Mouse (Mus musculus) CD8-positive naive resting alpha-beta T cell, adult 2 months (primary cell): ENCODE data around the gene Ralgapa2.

Experiments
- DNase-seq, 2 experiments: peaks; one replicate each; pipeline ENCODE4 v3.0.0; 2022; ENCODE audit warnings: low read depth in 2 of 2, low spot score in 2 of 2

Gene Ralgapa2

DNA sequence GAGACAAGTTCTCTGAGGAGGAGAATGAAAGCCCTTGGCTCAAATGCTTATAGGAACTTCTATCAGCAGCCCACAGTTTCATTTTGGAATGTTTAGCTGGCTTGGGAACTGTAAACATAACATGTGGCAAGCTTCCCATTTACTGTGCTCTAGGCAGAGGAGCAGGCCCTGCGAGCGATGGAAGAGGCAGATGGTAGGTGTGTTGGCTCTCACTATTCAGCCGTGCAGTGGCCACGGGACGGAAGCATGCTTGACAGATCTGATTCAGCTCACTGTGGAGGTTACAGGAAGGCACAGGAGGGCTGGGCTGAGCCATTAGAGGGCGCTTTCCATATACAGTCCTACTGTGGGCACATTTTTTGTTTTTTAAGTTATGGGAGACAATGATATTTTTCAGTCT lies 201.9 kb downstream of the Ralgapa2 start:
- no peak for DNase-seq

- no peak for DNase-seq
Measured at GRCm38 (mm10) chr2:146309413-146309812, 202.7 kb downstream of the Ralgapa2 start.

DNA sequence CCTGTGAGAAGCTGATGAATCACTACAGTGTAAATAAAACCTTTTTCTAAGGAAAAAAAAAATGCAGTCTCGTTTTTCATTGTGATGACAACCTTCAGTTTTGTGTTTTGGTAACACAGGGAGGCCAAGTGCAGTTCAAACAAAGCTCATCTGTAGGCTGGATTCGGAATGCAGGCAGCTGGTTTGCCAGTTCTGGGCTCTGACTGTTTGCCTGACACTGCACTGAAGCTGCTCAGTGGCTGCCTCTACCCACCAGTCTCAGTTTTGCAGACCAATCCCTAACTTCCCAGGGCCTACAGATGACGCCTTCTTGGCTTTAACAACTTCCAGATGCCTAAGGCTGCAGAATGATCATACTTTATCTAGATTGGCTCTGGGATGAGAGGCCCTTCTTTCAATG lies 205.1 kb downstream of the Ralgapa2 start:
- DNase-seq, result no peak

DNA sequence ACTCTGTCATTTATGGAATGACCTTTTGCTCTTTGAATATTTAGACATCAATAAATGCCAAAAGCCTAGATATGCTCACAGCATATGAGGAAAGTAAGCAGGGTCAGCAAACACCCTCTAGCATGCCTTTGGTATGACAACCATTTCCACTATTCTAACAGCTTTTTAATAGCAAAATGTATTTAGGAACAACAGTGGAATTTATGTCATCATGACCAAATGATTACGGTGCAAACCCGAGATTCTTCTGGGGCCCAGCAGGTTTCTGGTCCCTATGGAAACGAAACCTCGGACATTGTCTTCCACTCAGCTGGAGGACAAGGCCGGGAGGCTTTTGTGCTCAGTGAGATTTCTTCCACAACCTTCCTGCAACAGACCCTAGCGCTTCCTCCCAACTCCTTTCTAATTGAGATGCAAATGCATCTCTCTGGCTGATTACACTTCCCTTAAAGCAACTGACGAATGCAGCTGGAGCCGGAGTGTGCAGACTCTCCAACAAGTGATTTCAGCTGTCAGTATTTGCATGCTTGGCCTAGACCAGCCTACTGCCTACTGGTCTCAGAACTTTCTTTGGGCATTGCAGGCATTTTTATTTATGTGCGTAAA lies 209.9 kb downstream of the Ralgapa2 start:
- DNase-seq, result no peak

- DNase-seq, result no peak
Measured at GRCm38 (mm10) chr2:146300500-146301020, 211.6 kb downstream of the Ralgapa2 start.

DNA sequence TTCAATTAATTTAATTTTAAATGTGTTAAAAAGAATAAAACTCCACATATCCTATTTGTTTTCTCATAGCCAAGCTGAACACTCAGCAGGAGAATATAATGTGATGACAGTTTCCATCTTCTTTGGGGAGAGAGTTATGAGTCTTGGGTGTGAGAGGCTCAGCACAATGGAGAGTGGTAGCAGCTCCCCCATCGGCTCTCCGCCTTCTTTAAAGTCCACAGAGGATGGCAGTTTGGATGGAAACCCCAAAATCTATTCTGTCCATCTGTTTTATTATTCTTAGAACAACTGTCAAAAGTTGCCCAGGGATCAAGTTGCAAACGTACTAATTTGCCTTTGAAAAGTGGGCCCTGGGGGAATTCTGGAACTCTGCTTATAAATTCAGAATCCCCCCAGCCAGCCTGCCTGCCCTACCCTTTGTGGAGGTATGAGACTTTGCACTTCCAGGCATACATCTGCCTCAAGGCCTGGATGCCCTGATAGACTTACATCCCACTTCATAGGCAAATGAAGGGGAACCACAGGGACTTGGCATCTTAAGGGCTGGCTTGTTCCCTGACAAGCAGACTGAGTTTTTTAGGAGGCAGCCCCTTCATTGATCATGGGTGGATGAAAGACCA lies 212.2 kb downstream of the Ralgapa2 start:
- no peak for DNase-seq

DNA sequence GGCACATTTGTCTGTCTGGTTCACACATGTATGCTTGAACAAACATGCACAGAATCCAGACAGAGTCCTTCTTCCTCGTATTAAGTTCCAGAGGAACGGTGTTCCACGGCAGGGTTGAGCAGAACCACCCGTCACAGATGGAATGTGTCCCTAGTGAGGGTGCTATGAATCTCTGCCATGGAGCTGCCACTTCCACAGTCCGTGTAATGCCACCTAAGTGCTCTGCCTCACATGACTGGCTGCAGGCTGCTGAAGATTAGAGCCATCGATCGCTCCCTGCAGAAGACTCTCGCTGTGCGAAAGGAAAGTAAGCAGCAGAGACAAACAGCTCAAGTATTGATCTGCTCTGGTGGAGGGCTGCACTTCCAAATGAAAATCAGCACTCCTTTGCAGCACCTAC lies 218.6 kb downstream of the Ralgapa2 start:
- DNase-seq, result no peak

DNA sequence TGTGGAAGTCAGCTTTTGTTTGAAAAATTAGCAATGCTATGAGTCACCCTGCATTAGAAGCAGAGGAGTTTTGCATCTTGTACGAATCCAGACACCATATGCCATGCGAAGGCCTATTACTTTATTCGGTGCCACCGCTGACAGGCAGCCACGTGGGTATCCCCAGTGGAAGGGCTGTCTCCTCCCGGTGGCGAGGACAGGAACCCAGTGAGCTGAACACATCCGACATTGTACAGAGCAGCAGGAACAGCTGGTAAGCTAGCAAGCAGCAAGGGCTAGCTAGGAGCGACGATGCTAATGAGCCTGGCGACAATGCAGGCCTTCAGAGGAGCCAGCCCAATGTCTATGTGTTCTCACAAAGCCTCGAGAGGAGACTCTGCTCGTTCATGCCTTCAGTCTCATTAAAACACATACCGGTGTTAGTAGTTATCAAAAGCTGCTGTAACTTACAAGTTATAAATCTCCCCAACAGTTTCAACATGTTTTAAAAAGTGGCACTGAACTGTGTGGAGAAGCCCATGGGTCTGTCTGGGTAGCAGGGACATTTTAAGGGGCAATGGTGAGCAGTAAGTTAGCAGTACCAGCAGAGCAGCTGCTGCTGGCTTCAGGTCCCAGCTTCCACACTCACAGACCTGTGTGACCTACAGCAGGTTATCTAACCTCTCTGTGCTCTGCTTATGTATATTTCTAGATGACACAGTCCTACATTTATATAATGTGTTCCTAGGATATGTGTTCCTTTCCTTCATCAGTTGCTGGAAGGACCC lies 221.1 kb downstream of the Ralgapa2 start:
- no peak for DNase-seq

GRCm38 (mm10) chr2:146290366-146290765 lies 221.8 kb downstream of the Ralgapa2 start:
- DNase-seq, result no peak

DNA sequence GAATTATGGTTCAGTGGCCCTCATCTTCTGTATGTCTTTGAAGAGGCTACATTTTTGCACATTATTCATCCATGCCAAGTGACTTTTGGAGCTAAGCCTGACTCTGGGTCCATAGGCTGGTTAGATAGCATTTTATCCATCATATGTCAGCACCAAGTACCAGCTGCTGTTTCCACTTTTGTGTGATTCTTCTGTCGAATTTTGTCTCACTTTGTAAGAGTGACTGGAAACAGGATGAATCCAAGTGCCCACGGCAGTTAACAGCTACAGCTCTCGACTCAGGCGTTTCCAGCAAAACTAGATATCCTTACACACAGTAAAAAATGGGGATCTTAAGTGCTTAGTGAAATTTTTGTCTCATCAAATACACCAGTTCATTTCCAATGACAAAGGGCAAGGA lies 222.8 kb downstream of the Ralgapa2 start:
- no peak for DNase-seq

DNA sequence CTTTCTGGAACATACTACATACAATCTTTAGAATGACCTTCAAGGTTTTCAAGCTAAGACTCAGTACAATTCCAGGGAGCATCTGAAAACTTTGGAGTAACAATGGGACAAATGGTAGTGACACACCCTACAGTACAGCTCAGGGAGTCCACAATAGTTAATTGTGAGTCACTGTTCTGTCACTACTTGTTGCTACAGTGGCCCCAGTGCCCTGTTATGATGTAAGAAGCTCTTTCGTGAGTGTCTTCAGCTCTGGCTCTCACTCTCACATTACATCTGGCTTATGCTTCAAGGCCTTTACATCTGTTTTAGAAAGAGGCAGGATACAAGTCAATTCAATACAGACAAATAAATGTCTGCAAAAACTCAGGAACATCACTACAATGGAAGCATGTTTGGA lies 223.8 kb downstream of the Ralgapa2 start:
- DNase-seq, result no peak

DNA sequence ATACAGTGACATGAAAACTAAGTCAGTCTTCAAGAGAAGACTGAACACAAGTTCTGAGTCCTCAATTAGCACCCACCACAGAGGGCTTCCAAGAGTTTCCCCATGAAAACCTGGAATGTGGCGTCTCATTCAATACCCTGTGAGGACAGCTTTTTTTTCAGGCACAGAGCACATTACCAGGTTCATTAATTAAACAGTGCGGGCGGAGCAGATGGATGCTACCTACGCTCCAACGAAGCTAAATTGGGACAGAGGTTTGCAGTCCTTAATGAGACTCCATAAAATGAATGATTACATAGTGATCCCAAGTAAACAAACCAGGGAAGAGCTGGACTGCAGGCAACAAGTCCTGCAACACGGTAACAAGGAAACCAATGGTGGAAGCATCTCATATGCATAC lies 224.6 kb downstream of the Ralgapa2 start:
- no peak for DNase-seq

DNA sequence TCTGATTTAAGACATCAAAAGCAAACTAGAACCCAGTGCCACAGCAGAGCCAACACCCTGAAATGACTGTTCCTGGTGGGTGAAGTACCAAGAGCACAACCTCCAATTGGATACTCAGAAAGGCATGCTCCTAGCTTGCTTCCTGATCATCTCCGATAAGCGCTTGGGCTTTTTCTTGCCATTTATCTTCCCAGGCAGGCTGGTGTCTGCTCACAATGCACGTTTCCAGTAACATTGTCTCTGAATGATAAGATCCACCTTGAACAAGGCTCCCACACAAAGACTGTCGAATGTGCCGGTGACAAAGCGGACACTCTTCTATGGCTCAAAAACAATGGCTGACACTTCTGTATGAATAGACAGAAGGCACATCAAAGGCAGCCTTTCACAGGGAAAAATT lies 230.8 kb downstream of the Ralgapa2 start:
- DNase-seq, result no peak

DNA sequence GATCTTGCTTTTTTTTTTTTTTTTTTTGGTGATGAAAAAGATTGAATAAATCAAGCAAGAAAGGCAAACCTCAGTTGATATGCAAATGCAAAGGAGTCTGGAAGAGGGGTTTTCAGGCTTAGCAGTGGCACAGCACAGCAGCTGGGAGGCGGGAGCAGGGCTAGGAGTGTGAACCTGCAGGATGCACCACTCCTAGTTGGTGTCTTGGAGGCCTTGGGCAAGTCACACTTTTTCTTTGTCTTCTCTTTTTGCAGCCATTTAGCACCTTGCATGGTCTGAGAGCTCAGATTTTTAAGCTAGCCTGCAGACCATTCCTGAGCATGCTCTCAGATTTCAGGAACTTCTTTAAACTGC lies 231.2 kb downstream of the Ralgapa2 start:
- DNase-seq, result no peak

GRCm38 (mm10) chr2:146280221-146280920 lies 231.8 kb downstream of the Ralgapa2 start:
- DNase-seq, result no peak

GRCm38 (mm10) chr2:146279430-146280220 lies 232.5 kb downstream of the Ralgapa2 start:
- DNase-seq, result no peak

GRCm38 (mm10) chr2:146278381-146278780 lies 233.8 kb downstream of the Ralgapa2 start:
- no peak for DNase-seq

- no peak for DNase-seq
Measured at GRCm38 (mm10) chr2:146266539-146266938, 245.6 kb downstream of the Ralgapa2 start.

- no peak for DNase-seq
Measured at GRCm38 (mm10) chr2:146265045-146265444, 247.1 kb downstream of the Ralgapa2 start.

DNA sequence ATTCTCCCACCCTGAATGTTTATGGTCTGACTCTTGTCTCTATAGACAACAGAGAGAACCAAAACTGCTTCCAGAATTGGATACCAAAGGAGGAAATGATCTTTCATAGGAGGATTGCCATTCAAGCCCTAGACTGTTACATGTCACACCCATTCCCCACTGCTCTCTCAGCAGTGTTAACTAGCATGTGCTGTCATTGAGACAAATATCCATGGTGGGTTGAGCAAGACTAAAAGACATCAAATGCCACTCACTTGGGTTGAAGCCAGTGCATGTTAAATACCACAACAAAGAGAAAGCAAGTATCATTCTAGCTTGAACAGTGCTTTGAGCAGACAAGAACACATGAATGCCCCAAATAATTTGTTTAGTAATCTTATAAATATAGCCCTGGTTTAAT lies 249.2 kb downstream of the Ralgapa2 start:
- DNase-seq, result no peak

DNA sequence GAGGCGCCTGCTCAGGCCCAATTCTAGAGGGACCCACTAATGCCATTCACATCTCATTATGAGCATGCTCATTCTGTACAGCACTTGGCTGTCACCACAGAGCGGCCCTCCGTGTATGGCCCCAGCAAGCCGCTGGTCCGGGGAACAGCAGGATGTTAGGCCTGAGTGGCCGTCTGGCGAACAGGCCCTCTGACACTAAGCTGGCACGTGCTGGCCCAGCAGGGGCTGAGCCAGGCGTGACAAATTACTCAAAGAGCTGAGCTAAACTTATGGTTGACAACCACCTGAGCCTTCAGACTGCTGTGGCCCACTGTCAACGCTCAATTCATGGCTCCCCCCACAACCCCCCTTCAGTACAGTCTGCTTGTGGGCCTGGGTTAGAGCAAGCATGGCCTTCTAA lies 249.9 kb downstream of the Ralgapa2 start:
- DNase-seq, result no peak
